Mouse (Mus musculus): Measurements from ENCODE around the gene Aldoc. TPM values are rescaled to one million over a fixed set of nuclear protein-coding genes. Genes with fewer than 3 reads are reported as not detected.

The Aldoc gene
- polyA plus RNA-seq, 1 experiment = 8.4 TPM

GRCm38 (mm10) chr11:78358330-78359007 is 35.7 kb downstream of the Aldoc start:
- 39% methylated on average over 22 of the region's 22 CpGs for WGBS
- TF ChIP-seq POLR2A (IDR thresholded peaks at IDR 0.05; ENCODE audit: borderline replicate concordance, control insufficient read depth, low read depth, low read length) (0 out of 2 replicates have a peak, but pooled peaks have one; percentile 5), CTCF (IDR thresholded peaks at IDR 0.05; ENCODE audit: control insufficient read depth, insufficient read depth, low read length) (peak; percentile 81)
- Histone ChIP-seq H3K4me1 (ENCODE audit: control insufficient read depth, insufficient read depth, low read length) (peaks cover under 1% of the 10 kb centered on the region; the same call in 1 of the 2 replicates), H3K27ac (ENCODE audit: control insufficient read depth, insufficient read depth, low read depth, low read length, poor library complexity) (no peak overlapping the region; the same call in 1 of the 2 replicates), H3K4me3 (replicated peaks; ENCODE audit: control insufficient read depth, low read depth, low read length) (no peak overlapping the region)

DNA sequence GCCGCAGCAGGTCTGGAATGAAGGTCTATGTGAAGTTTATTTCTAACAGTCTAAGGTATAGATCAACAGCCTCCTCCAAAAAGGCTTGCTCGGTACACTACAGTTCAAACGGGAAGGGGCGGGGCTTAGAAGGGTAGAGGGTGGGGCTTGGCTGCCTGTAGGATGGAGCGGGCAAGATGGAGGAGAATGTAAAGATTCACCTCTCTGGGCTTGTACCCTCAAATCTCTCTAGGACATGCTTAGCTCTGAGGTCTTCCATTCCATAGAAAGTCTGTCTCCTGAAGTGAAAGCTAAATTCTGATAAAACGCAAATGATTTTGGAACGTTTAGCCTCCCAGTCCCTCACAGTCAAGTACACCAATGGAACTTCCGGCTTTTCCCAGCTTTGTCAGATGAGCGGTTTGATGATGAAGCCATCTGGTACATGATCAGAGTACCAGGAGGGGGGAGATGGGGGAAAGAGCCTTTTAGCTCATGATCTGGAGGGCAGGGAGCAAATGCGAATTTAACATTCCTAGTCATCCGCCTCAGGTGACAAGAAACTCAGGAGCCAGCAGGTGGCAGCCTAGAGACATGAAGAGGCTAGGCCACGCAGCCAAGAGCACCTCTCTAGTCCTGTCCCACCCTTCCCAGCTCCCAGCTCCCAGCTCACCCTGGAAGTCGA is 37.5 kb downstream of the Aldoc start:
- Histone ChIP-seq H3K27ac (ENCODE audit: control insufficient read depth, insufficient read depth, low read depth, low read length, poor library complexity) (no peak overlapping the region), H3K4me3 (replicated peaks; ENCODE audit: control insufficient read depth, low read depth, low read length) (peak overlapping the region; percentile 50), H3K4me1 (ENCODE audit: control insufficient read depth, insufficient read depth, low read length) (no peaks in the 10 kb centered on the region)
- WGBS = 5% methylated on average over 13 of the region's 13 CpGs
- TF ChIP-seq POLR2A (IDR thresholded peaks at IDR 0.05; ENCODE audit: borderline replicate concordance, control insufficient read depth, low read depth, low read length) (no peak), CTCF (IDR thresholded peaks at IDR 0.05; ENCODE audit: control insufficient read depth, insufficient read depth, low read length) (peak; percentile 76)

GRCm38 (mm10) chr11:78360789-78361131 is 38.0 kb downstream of the Aldoc start:
- Histone ChIP-seq H3K27ac (ENCODE audit: control insufficient read depth, insufficient read depth, low read depth, low read length, poor library complexity) (no peak overlapping the region), H3K4me3 (replicated peaks; ENCODE audit: control insufficient read depth, low read depth, low read length) (no peak overlapping the region)
- WGBS = 67% methylated on average over 2 of the region's 2 CpGs

GRCm38 (mm10) chr11:78363309-78364007 is 40.7 kb downstream of the Aldoc start:
- Histone ChIP-seq H3K27ac (ENCODE audit: control insufficient read depth, insufficient read depth, low read depth, low read length, poor library complexity) (no peak overlapping the region), H3K4me3 (replicated peaks; ENCODE audit: control insufficient read depth, low read depth, low read length) (no peak overlapping the region), H3K4me1 (ENCODE audit: control insufficient read depth, insufficient read depth, low read length) (no peaks in the 10 kb centered on the region)
- WGBS = 69% methylated on average over 13 of the region's 13 CpGs
- TF ChIP-seq CTCF (IDR thresholded peaks at IDR 0.05; ENCODE audit: control insufficient read depth, insufficient read depth, low read length) = no peak
- no peak for TF ChIP-seq POLR2A (IDR thresholded peaks at IDR 0.05; ENCODE audit: borderline replicate concordance, control insufficient read depth, low read depth, low read length)

More at GRCm38 (mm10) chr11:78360789-78361131, 38.0 kb downstream of the Aldoc start:
- no peak for TF ChIP-seq POLR2A (IDR thresholded peaks at IDR 0.05; ENCODE audit: borderline replicate concordance, control insufficient read depth, low read depth, low read length)
- no peaks in the 10 kb centered on the region for H3K4me1 ChIP-seq (ENCODE audit: control insufficient read depth, insufficient read depth, low read length)

DNA sequence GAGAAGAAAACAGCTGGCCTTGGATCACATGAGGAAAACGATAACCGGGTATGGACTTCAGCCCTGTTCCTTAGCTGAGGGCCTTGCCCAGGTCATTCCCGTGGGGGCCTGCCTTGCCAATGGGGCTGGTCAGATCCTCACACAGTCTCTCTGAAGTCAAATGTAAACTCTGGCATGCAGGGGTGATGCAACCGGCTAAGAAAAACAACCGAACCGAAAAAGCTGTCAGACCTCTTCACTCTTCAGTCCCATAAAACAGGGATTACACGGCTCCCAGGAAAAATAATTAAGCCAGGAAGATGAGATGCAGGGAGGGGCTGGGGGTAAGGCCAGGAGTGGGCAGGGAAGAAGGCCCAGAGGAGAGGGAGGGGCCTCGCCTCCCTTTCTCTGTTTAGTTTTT is 41.3 kb downstream of the Aldoc start:
- H3K27ac ChIP-seq (ENCODE audit: control insufficient read depth, insufficient read depth, low read depth, low read length, poor library complexity) = no peak overlapping the region
- 68% methylated on average over 8 of the region's 8 CpGs for whole genome bisulfite sequencing
- TF ChIP-seq POLR2A (IDR thresholded peaks at IDR 0.05; ENCODE audit: borderline replicate concordance, control insufficient read depth, low read depth, low read length) = no peak
- no peak for TF ChIP-seq CTCF (IDR thresholded peaks at IDR 0.05; ENCODE audit: control insufficient read depth, insufficient read depth, low read length)
- H3K4me3 ChIP-seq (replicated peaks; ENCODE audit: control insufficient read depth, low read depth, low read length) = no peak overlapping the region
- no peaks in the 10 kb centered on the region for H3K4me1 ChIP-seq (ENCODE audit: control insufficient read depth, insufficient read depth, low read length)

GRCm38 (mm10) chr11:78367456-78368225 is 44.9 kb downstream of the Aldoc start:
- TF ChIP-seq POLR2A (IDR thresholded peaks at IDR 0.05; ENCODE audit: borderline replicate concordance, control insufficient read depth, low read depth, low read length) (no peak), CTCF (IDR thresholded peaks at IDR 0.05; ENCODE audit: control insufficient read depth, insufficient read depth, low read length) (no peak)
- Histone ChIP-seq H3K4me1 (ENCODE audit: control insufficient read depth, insufficient read depth, low read length) (no peaks in the 10 kb centered on the region), H3K4me3 (replicated peaks; ENCODE audit: control insufficient read depth, low read depth, low read length) (no peak overlapping the region), H3K27ac (ENCODE audit: control insufficient read depth, insufficient read depth, low read depth, low read length, poor library complexity) (no peak overlapping the region)
- 90% methylated on average over 15 of the region's 15 CpGs for WGBS

DNA sequence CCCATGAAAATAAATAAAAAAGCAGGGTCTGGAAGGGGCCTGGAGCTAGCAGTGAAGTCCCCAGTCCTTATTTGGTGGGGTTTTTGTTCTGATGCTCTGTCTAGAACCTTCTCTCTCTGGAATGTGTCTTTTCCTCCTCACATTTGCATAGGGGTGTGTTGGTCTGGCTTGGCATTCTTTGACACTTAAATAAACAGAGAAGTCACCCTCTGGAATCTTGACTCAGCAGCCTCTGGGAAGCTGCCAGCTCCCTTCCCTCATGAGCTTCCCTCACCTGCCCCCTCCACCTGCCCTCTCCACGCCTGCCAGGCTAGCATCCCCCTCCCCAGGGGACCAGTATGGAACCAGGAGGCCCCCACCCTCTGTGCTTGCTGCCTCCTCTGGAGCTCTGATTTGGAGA is 47.6 kb downstream of the Aldoc start:
- no peak overlapping the region for H3K4me3 ChIP-seq (replicated peaks; ENCODE audit: control insufficient read depth, low read depth, low read length)
- WGBS = 30% methylated on average over 1 of the region's 1 CpGs
- TF ChIP-seq CTCF (IDR thresholded peaks at IDR 0.05; ENCODE audit: control insufficient read depth, insufficient read depth, low read length) (no peak), POLR2A (IDR thresholded peaks at IDR 0.05; ENCODE audit: borderline replicate concordance, control insufficient read depth, low read depth, low read length) (no peak)
- H3K27ac ChIP-seq (ENCODE audit: control insufficient read depth, insufficient read depth, low read depth, low read length, poor library complexity) = no peak overlapping the region
- H3K4me1 ChIP-seq (ENCODE audit: control insufficient read depth, insufficient read depth, low read length) = no peaks in the 10 kb centered on the region

GRCm38 (mm10) chr11:78371711-78372110 is 48.9 kb downstream of the Aldoc start:
- Histone ChIP-seq H3K4me1 (ENCODE audit: control insufficient read depth, insufficient read depth, low read length) (no peaks in the 10 kb centered on the region), H3K4me3 (replicated peaks; ENCODE audit: control insufficient read depth, low read depth, low read length) (no peak overlapping the region), H3K27ac (ENCODE audit: control insufficient read depth, insufficient read depth, low read depth, low read length, poor library complexity) (no peak overlapping the region)
- 83% methylated on average over 11 of the region's 11 CpGs for whole genome bisulfite sequencing
- TF ChIP-seq POLR2A (IDR thresholded peaks at IDR 0.05; ENCODE audit: borderline replicate concordance, control insufficient read depth, low read depth, low read length) (no peak), CTCF (IDR thresholded peaks at IDR 0.05; ENCODE audit: control insufficient read depth, insufficient read depth, low read length) (no peak)
